22 mouse cellular contexts compared by ENCODE assay signal in the genomic region with DNA sequence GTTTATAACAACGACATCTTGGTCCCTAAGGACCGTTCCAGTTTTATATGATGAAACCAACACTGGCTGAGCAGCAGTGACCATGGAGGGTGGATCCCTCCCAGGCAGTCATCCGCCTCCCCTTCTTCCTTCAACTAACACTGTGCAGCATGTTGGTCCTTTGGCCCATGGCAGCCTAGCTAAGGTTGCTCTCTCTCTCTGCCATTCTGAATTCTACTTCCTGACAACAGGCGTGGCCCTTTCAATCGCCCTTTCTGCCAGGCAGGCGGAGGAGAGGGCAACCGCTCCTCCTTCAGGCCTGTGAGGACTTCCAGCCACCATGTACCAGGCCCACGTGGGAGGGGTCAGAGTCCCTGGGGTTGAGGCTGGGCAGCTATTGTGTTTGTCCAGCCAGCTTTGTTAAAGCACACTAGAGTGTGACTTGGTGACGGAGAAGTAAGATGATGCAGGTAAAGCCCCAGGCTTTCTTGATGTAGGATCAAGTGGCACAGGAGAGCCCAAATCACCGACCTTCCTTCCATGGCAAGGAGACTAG. TPM values are rescaled to one million over a fixed set of nuclear protein-coding genes. Genes with fewer than 3 reads are reported as not detected.
A peak's percentile ranks its signal among the peaks of the same experiment; 100 is the strongest.
DNase-seq lines count a peak whose midpoint lies in the region; ATAC-seq and TF ChIP-seq lines count a peak whose summit lies in the region.
"Had no signal": no experiment of that assay in that cellular context is flagged by ENCODE, and none has a peak within 500 bp of the region (broad histone marks: within the 10 kb centered on the region; RNA-seq: fewer than 3 reads in every experiment).

No protein-coding gene starts in this region.

- H3K27me3 ChIP-seq in kidney, embryonic 15.5 days, result no peaks in the 10 kb centered on the region
- no peaks in the 10 kb centered on the region for H3K27me3 ChIP-seq in intestine, postnatal 0 days (replicated peaks; ENCODE audit: control insufficient read depth, insufficient read depth, low read length)
- H3K27me3 ChIP-seq: embryonic facial prominence, embryonic 15.5 days; hindbrain, embryonic 15.5 days; limb, embryonic 12.5 days; liver, embryonic 13.5 days; Patski had no signal

- H3K4me3 ChIP-seq in gastrocnemius, adult 2 months, result 0 out of 2 replicates have a peak overlapping the region, but pooled peaks have one; percentile 4
- no peak overlapping the region for H3K4me3 ChIP-seq in kidney, embryonic 15.5 days (replicated peaks)
- H3K4me3 ChIP-seq in intestine, postnatal 0 days (ENCODE audit: low read depth, low read length), result no peak overlapping the region
- H3K4me3 ChIP-seq: embryonic facial prominence, embryonic 15.5 days; hindbrain, embryonic 15.5 days; limb, embryonic 12.5 days; liver, embryonic 13.5 days had no signal

- H3K9me3 ChIP-seq in kidney, embryonic 15.5 days (replicated peaks), result no peaks in the 10 kb centered on the region
- no peaks in the 10 kb centered on the region for H3K9me3 ChIP-seq in intestine, postnatal 0 days (ENCODE audit: control insufficient read depth)
- H3K9me3 ChIP-seq: embryonic facial prominence, embryonic 15.5 days; hindbrain, embryonic 15.5 days; limb, embryonic 12.5 days; liver, embryonic 13.5 days had no signal

- ATAC-seq in kidney, embryonic 15.5 days (replicated peaks; ENCODE audit: low FRiP score), result no peak
- no peak for ATAC-seq in intestine, postnatal 0 days
- ATAC-seq: CD4-positive, CD25-positive, alpha-beta regulatory T cell, adult 4 months; Patski had no signal

- intact Hi-C loops in gastrocnemius, adult 2 months (cut with DNase I), result no loop called here
- intact Hi-C loops in gastrocnemius, postnatal 36 days (cut with DNase I), result no loop called here

- no peak overlapping the region for H3K4me2 ChIP-seq in kidney, embryonic 15.5 days
- no peak overlapping the region for H3K4me2 ChIP-seq in intestine, postnatal 0 days (replicated peaks; ENCODE audit: low read depth)
- H3K4me2 ChIP-seq: embryonic facial prominence, embryonic 15.5 days; hindbrain, embryonic 15.5 days; limb, embryonic 12.5 days; liver, embryonic 13.5 days; lung, embryonic 14.5 days; midbrain, embryonic 11.5 days had no signal

- DNase-seq in gastrocnemius, adult 2 months, result no peak
- no peak for DNase-seq in gastrocnemius, postnatal 36 days
- peak; percentile 59 for DNase-seq in kidney, adult 11 months
- DNase-seq in kidney, postnatal 25 days, result peak; percentile 50 to 81
- DNase-seq in neural tube, embryonic 10.5 days (ENCODE audit: extremely low spot score, low spot score), result no peak
- no peak for DNase-seq in cerebellum, adult 11-12 months
- DNase-seq: adrenal gland, postnatal 25 days; cerebellum, adult 11 months; cerebellum, postnatal 14 days; liver, embryonic 13.5 days; lung, embryonic 14.5 days; retina, postnatal 1 day; right cerebral cortex, postnatal 4 days had no signal

- H3K4me1 ChIP-seq in kidney, embryonic 15.5 days, result peaks cover 62% of the 10 kb centered on the region
- H3K4me1 ChIP-seq in intestine, postnatal 0 days (replicated peaks; ENCODE audit: control insufficient read depth, insufficient read depth, low read length), result peaks cover 20% of the 10 kb centered on the region

- H3K36me3 ChIP-seq in kidney, embryonic 15.5 days, result no peaks in the 10 kb centered on the region
- H3K36me3 ChIP-seq in intestine, postnatal 0 days (ENCODE audit: control insufficient read depth, insufficient read depth), result no peaks in the 10 kb centered on the region
- H3K36me3 ChIP-seq: embryonic facial prominence, embryonic 15.5 days; hindbrain, embryonic 15.5 days; limb, embryonic 12.5 days; liver, embryonic 13.5 days had no signal

- 63% methylated on average over 10 of the region's 10 CpGs for WGBS in kidney, embryonic 15.5 days
- WGBS in intestine, postnatal 0 days, result 59% methylated on average over 10 of the region's 10 CpGs

- peak overlapping the region; percentile 88 for H3K27ac ChIP-seq in gastrocnemius, adult 2 months
- no peak overlapping the region for H3K27ac ChIP-seq in kidney, embryonic 15.5 days
- H3K27ac ChIP-seq in intestine, postnatal 0 days (ENCODE audit: low read depth, low read length), result 0 out of 2 replicates have a peak overlapping the region, but pooled peaks have one; percentile 7
- H3K27ac ChIP-seq: embryonic facial prominence, embryonic 15.5 days; hindbrain, embryonic 15.5 days; limb, embryonic 12.5 days; liver, embryonic 13.5 days; macrophage had no signal

- TF ChIP-seq CTCF in gastrocnemius, adult 2 months (IDR thresholded peaks at IDR 0.05), result no peak
- no peak for TF ChIP-seq CTCF in intestine, postnatal 0 days (IDR thresholded peaks at IDR 0.05; ENCODE audit: low read depth)

- H3K9ac ChIP-seq in kidney, embryonic 15.5 days, result no peak overlapping the region
- no peak overlapping the region for H3K9ac ChIP-seq in intestine, postnatal 0 days (ENCODE audit: low read depth, low read length)
- H3K9ac ChIP-seq: embryonic facial prominence, embryonic 15.5 days; hindbrain, embryonic 15.5 days; limb, embryonic 12.5 days; liver, embryonic 13.5 days; lung, embryonic 14.5 days had no signal

RNA-seq across cellular contexts. Expression of a gene that starts 53.4 kb away (rescaled TPM):
- 10 to 100 TPM; 16.9 to 20.4 TPM for total RNA-seq in gastrocnemius, adult 2 months (2021)
- 10 to 100 TPM; 11.8 to 17.8 TPM for total RNA-seq in gastrocnemius, postnatal 36 days (2021)
- polyA plus RNA-seq in kidney, embryonic 15.5 days (2015; fragmentation: Nextera tagmentation; extraction: Ambion mirVana), result 24.8 and 27.1 TPM in 2 replicates
- polyA plus RNA-seq in intestine, postnatal 0 days (2015; fragmentation: Nextera tagmentation; extraction: Ambion mirVana), result 13.3 and 13.4 TPM in 2 replicates

Comparison
In these comparisons a context has a peak if more than half of its experiments do, and no peak if none do; other contexts are left out.
1. DNase-seq: peak in kidney, adult 11 months (single experiment) and kidney, postnatal 25 days (2 of 2); none in gastrocnemius, adult 2 months (single experiment), gastrocnemius, postnatal 36 days (0 of 2), neural tube, embryonic 10.5 days (single experiment) and cerebellum, adult 11-12 months (single experiment).